Mouse (Mus musculus) embryonic facial prominence, embryonic 14.5 days (tissue): Measurements from ENCODE around the gene Hsd17b3. TPM values are rescaled to one million over a fixed set of nuclear protein-coding genes. Genes with fewer than 3 reads are reported as not detected.

Experiments
- ATAC-seq: fragments of 200-750 bp; cut with Nextera tagmentation; 2 replicates; pipeline ENCODE4 v1.8.0; 2017; ENCODE audit warnings: low read depth, moderate number of reproducible peaks, moderate TSS enrichment
- DNase-seq: peaks from one replicate; pipeline ENCODE4 v3.0.0-alpha.2; 2015; ENCODE audit warnings: low spot score
- H3K27ac ChIP-seq: fragments of 300-500 bp; sonication (generic); replicated peaks from 2 replicates; pipeline ENCODE4 v1.5.1; 2014; ENCODE audit warnings: low read depth, mild to moderate bottlenecking, low read length, moderate library complexity
- H3K27me3 ChIP-seq: fragments of 300-500 bp; sonication (generic); replicated peaks from 2 replicates; pipeline ENCODE4 v1.6.1; 2014; ENCODE audit warnings: low read length; ENCODE audit not compliant: control insufficient read depth, insufficient read depth
- H3K36me3 ChIP-seq: fragments of 300-500 bp; sonication (generic); 2 replicates; pipeline ENCODE4 v1.6.1; 2014; ENCODE audit warnings: low read length, mixed read lengths; ENCODE audit not compliant: control insufficient read depth, insufficient read depth
- H3K4me1 ChIP-seq: fragments of 300-500 bp; sonication (generic); 2 replicates; pipeline ENCODE4 v1.6.1; 2014; ENCODE audit warnings: antibody characterized with exemption, low read length; ENCODE audit not compliant: control insufficient read depth, insufficient read depth
- H3K4me2 ChIP-seq: fragments of 300-500 bp; sonication (generic); 2 replicates; pipeline ENCODE4 v1.6.1; 2014; ENCODE audit warnings: low read depth, mild to moderate bottlenecking, low read length, moderate library complexity, mixed read lengths
- H3K4me3 ChIP-seq: fragments of 300-500 bp; sonication (generic); 2 replicates; pipeline ENCODE4 v1.5.1; 2014; ENCODE audit warnings: low read depth, mild to moderate bottlenecking, low read length
- H3K9ac ChIP-seq: fragments of 300-500 bp; sonication (generic); 2 replicates; pipeline ENCODE4 v1.6.1; 2014; ENCODE audit warnings: low read depth, mild to moderate bottlenecking, low read length, moderate library complexity, mixed read lengths
- H3K9me3 ChIP-seq: fragments of 300-500 bp; sonication (generic); 2 replicates; pipeline ENCODE4 v1.6.1; 2016; ENCODE audit warnings: low read length; ENCODE audit not compliant: control insufficient read depth
- WGBS: fragments of 180-500 bp; shearing (Covaris S2); extraction: QIAGEN DNeasy Blood & Tissue Kit; methylation state at CpG from one replicate; pipeline ENCODE4 v1.1.7; 2014; 5-methylcytosine and 5-hydroxymethylcytosine counted together
- polyA plus RNA-seq: library from polyadenylated mRNA; unstranded; fragments of >200 nt; fragmentation: Nextera tagmentation; extraction: Ambion mirVana; gene quantifications from 2 replicates; pipeline ENCODE4 v1.2.1, GENCODE M21; 2014

Gene Hsd17b3
- polyA plus RNA-seq, 1 experiment from 2014 or later: not detected

DNA sequence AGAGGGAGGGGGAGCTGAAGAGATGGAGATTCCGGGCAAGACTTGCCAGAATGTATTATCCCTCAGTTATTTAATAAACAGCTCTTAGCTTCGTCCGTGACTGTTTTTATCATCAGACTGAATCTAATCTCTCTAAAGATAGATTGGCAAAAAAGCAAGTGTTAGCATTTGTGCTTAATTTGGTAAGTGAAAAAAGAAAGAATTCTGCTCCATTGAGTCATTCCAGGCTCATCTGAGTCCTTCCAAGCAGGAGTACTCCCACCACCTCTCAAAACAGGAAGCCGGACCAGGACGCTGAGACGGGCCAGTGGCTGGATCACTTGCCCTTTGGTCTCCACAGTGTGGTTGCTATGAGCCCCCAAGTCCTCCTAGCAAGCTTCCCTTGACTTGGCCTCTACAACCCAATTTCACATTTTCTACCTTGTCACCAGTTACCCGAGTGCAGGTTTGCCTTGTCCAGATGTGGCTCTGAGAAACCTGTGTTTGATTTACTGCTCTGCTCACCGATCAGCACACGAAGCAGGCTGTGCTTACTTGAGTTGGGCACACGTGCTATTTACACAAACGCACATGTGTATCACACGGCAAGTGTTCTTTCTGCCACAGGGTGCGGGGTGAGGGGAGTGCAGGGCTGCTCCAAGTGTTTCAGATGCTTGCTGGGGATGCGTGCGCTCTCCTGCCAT, 66.1 kb downstream of the Hsd17b3 start:
- WGBS: 56% methylated on average over 15 of the region's 15 CpGs
- Histone ChIP-seq H3K4me3 (no peak overlapping the region), H3K27me3 (no peaks in the 10 kb centered on the region), H3K4me2 (no peak overlapping the region), H3K4me1 (peaks cover 35% of the 10 kb centered on the region), H3K9ac (no peak overlapping the region), H3K9me3 (no peaks in the 10 kb centered on the region), H3K36me3 (no peaks in the 10 kb centered on the region), H3K27ac (no peak overlapping the region)
- DNase-seq: no peak
- no peak for ATAC-seq

- Histone ChIP-seq H3K9me3 (no peaks in the 10 kb centered on the region), H3K36me3 (no peaks in the 10 kb centered on the region), H3K4me3 (no peak overlapping the region), H3K4me2 (peak overlapping the region; percentile 5; the same call in 1 of the 2 replicates), H3K27ac (peak overlapping the region; percentile 76), H3K27me3 (no peaks in the 10 kb centered on the region), H3K9ac (no peak overlapping the region), H3K4me1 (peaks cover 36% of the 10 kb centered on the region)
- DNase-seq (peak; percentile 93), ATAC-seq (peak; percentile 95)
- 14% methylated on average over 7 of the region's 7 CpGs for WGBS
Observed at GRCm38 (mm10) chr13:64020902-64021311, 68.1 kb downstream of the Hsd17b3 start.

- ATAC-seq: no peak
- Histone ChIP-seq H3K27ac (no peak overlapping the region; the same call in 1 of the 2 replicates), H3K9me3 (no peaks in the 10 kb centered on the region), H3K4me3 (no peak overlapping the region), H3K36me3 (no peaks in the 10 kb centered on the region), H3K27me3 (no peaks in the 10 kb centered on the region), H3K4me1 (peaks cover 36% of the 10 kb centered on the region), H3K4me2 (no peak overlapping the region), H3K9ac (no peak overlapping the region)
- WGBS: 53% methylated on average over 10 of the region's 10 CpGs
- peak; percentile 74 for DNase-seq
Observed at GRCm38 (mm10) chr13:64018586-64019141, 70.4 kb downstream of the Hsd17b3 start.

DNA sequence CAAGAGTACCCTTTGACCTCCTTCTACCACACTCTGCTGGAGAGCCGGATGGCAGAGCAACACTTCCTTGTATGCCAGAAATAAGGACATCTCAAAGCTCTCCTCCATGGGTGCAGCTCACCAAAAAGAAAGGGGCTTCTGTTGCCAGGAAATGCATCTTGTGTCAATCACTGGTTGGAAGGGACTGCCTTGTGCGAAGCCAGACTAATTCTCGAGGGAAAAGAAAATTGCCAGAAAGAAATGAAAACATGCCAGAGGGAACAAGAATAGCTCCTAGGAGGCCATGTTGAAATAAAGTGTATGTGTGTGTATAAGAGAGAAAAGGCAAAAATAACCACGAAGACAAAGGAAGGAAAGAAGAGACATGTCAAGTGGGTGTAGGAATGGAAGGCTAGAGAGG, 73.0 kb downstream of the Hsd17b3 start:
- ATAC-seq: no peak
- Histone ChIP-seq H3K27me3 (no peaks in the 10 kb centered on the region), H3K9ac (no peak overlapping the region), H3K4me1 (peaks cover 26% of the 10 kb centered on the region), H3K4me3 (no peak overlapping the region), H3K9me3 (no peaks in the 10 kb centered on the region), H3K36me3 (no peaks in the 10 kb centered on the region), H3K4me2 (no peak overlapping the region), H3K27ac (no peak overlapping the region)
- no peak for DNase-seq
- 35% methylated on average over 4 of the region's 4 CpGs for WGBS

DNA sequence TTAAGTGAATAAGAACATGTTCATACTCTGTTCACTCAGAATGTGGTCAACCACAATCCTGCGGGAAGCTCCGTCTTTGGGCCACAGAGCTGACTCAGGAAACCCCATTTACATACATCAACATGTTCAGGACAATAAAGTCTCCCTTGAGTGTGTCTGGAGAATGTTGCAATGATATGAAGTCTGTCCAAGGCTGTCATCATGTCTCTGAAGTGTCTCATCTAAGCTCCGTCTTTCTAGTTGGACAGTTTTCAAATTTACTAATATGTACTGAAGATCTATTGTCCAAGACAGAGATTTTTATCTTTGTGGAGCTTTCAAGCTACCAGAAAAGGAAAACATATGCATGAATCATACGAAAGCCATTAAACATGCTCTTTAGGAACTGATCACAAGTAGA, 77.9 kb downstream of the Hsd17b3 start:
- Histone ChIP-seq H3K27ac (peak overlapping the region; percentile 35; the same call in 1 of the 2 replicates), H3K9me3 (no peaks in the 10 kb centered on the region), H3K4me3 (no peak overlapping the region), H3K27me3 (no peaks in the 10 kb centered on the region), H3K9ac (no peak overlapping the region), H3K4me1 (peaks cover 13% of the 10 kb centered on the region; the same call in 1 of the 2 replicates), H3K4me2 (no peak overlapping the region), H3K36me3 (no peaks in the 10 kb centered on the region)
- DNase-seq (peak; percentile 78), ATAC-seq (no peak)
- WGBS: 55% methylated on average over 4 of the region's 4 CpGs

Other genes with a start within 250 kb of the Hsd17b3 start
- 5.7 and 8.7 TPM in 2 replicates for gene Slc35d2, start 40.1 kb upstream of the Hsd17b3 start, polyA plus RNA-seq
- 22.2 and 23.0 TPM in 2 replicates for gene Zfp367, start 64.0 kb upstream of the Hsd17b3 start, polyA plus RNA-seq
- gene Habp4, start 72.6 kb upstream of the Hsd17b3 start, polyA plus RNA-seq: 29.8 and 30.6 TPM in 2 replicates
- 12.7 and 14.7 TPM in 2 replicates for gene Cdc14b, start 186.1 kb upstream of the Hsd17b3 start, polyA plus RNA-seq
- gene Aaed1, start 223.5 kb upstream of the Hsd17b3 start, polyA plus RNA-seq: 30.1 and 31.8 TPM in 2 replicates